Mouse (Mus musculus) heart, postnatal 0 days (tissue): ENCODE results near the gene Gadd45a.

Source experiments
- CTCF ChIP-seq: IDR thresholded peaks from 2 replicates; pipeline ENCODE4 v1.5.1; 2016; ENCODE audit warnings: antibody characterized with exemption, control low read depth, low read depth
- EP300 ChIP-seq: IDR thresholded peaks from 2 replicates; pipeline ENCODE4 v1.6.1; 2016; ENCODE audit warnings: antibody characterized with exemption, low read depth

DNA sequence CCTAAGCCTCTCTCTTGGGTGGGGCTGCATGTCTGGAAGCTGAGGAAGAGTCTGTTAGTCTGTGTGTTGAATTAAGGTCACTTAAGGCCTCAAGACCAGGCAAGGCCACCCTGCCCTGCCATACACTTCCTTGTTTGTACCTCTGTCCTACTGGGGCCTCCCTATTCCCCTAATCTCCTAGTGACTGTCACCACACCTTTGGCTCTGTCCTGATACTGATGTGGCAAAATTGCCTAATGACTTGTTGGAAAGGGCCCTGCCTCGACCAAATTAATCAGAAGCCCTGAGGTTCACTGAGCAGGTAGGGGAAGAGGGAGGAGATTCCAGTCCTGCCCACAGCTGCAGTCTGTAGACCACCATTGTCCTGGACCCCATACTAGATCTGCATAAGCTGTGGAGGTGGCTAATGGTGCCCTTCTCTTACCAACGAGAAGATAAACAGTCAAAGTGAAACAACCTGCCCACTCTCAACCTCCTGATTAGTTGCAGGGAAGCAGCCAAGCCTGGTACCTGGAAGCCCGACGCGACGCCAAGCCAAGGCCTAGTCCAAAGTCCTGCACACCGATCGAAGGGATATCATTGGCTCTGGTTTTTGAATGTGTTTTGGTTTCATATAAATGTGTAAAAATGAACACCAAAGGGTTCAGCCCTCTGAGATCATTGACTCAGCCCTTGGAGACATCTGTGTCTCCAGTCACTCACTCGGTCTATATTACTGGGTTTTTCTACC is 23.1 kb downstream of the Gadd45a start:
- TF ChIP-seq CTCF (no peak), EP300 (no peak)
